Mouse (Mus musculus) forebrain, embryonic 10.5 days (tissue): ENCODE measurements around the gene Washc3. TPM values are rescaled to one million over a fixed set of nuclear protein-coding genes. Genes with fewer than 3 reads are reported as not detected.

Source experiments
- DNase-seq: peaks from one replicate; pipeline ENCODE4 v3.0.0-alpha.2; 2017; ENCODE audit warnings: low spot score; ENCODE audit errors: extremely low spot score
- H3K27ac ChIP-seq: fragments of 300-500 bp; sonication (generic); 2 replicates; pipeline ENCODE4 v1.5.1; 2016; ENCODE audit warnings: mild to moderate bottlenecking
- H3K27me3 ChIP-seq: fragments of 300-500 bp; sonication (generic); 2 replicates; pipeline ENCODE4 v1.6.1; 2016; ENCODE audit warnings: mild to moderate bottlenecking; ENCODE audit not compliant: poor library complexity, severe bottlenecking
- H3K36me3 ChIP-seq: fragments of 300-500 bp; sonication (generic); replicated peaks from 2 replicates; pipeline ENCODE4 v1.6.1; 2016; ENCODE audit warnings: mild to moderate bottlenecking, moderate library complexity
- H3K4me1 ChIP-seq: fragments of 300-500 bp; sonication (generic); 2 replicates; pipeline ENCODE4 v1.6.1; 2016
- H3K4me3 ChIP-seq: fragments of 300-500 bp; sonication (generic); 2 replicates; pipeline ENCODE4 v1.5.1; 2016; ENCODE audit warnings: mild to moderate bottlenecking, moderate library complexity
- H3K9me3 ChIP-seq: fragments of 300-500 bp; sonication (generic); 2 replicates; pipeline ENCODE4 v1.6.1; 2016; ENCODE audit warnings: mild to moderate bottlenecking, moderate library complexity
- WGBS: fragments of 180-500 bp; shearing (Covaris S2); methylation state at CpG from one replicate; pipeline ENCODE4 v1.1.7; 2016; 5-methylcytosine and 5-hydroxymethylcytosine counted together
- polyA plus RNA-seq: library from polyadenylated mRNA; unstranded; fragments of >200 nt; fragmentation: Nextera tagmentation; extraction: Ambion mirVana; gene quantifications from 2 replicates; pipeline ENCODE4 v1.2.1, GENCODE M21; 2016

The Washc3 gene
- polyA plus RNA-seq, 1 experiment from 2014 or later: 46.7 TPM

DNA sequence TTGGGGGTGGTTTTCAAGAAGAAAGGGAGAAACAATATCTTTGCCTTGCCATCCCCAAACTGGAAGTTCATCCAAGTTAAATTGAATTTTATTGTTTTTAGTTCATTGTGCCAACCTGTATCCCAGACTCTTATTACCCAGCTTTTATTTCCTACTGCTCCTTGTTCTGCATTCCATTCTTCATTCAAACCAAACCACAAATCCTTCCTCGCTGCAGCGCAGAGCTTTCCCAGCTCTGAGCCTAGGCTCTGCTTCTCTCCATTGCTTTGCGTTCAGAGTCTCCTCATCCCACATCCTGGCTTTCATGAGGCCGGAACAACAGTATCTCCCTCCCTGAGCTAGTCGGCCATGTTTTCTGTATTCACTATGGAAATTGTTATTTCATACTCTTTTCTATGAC lies 20.8 kb downstream of the Washc3 start:
- 95% methylated on average over 5 of the region's 5 CpGs for WGBS
- Histone ChIP-seq H3K27me3 (no peaks in the 10 kb centered on the region), H3K27ac (no peak overlapping the region), H3K4me1 (no peaks in the 10 kb centered on the region), H3K4me3 (no peak overlapping the region), H3K36me3 (peaks cover 26% of the 10 kb centered on the region), H3K9me3 (no peaks in the 10 kb centered on the region)
- DNase-seq: no peak

DNA sequence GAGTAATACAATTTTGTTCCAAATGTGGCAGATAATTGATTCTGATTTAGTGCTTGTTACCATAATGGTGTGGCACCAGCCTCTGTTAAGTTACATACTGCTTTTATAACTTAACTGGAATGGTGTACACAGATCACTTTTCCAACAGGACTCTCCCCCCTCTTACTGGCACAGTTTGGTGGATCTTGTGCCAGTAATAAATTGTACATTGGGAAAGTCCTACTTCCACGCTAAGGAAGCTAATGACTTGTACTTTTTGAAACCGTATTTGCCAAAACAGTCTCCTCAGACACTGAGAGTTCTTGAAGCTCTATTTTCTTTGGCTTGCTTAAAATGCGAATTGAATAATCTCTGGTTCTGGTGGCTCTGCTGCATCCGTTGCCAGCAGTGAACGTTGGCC lies 24.5 kb downstream of the Washc3 start:
- 95% methylated on average over 5 of the region's 5 CpGs for WGBS
- H3K4me1 ChIP-seq: no peaks in the 10 kb centered on the region
- no peak for DNase-seq
- peaks cover 28% of the 10 kb centered on the region for H3K36me3 ChIP-seq
- H3K4me3 ChIP-seq: no peak overlapping the region
- H3K27me3 ChIP-seq: no peaks in the 10 kb centered on the region
- H3K9me3 ChIP-seq: no peaks in the 10 kb centered on the region
- H3K27ac ChIP-seq: no peak overlapping the region

- H3K36me3 ChIP-seq: peaks cover 18% of the 10 kb centered on the region
- H3K4me1 ChIP-seq: 0 out of 2 replicates have a peak, but pooled peaks cover 6% of the 10 kb centered on the region
- H3K27me3 ChIP-seq: no peaks in the 10 kb centered on the region
- H3K27ac ChIP-seq: no peak overlapping the region
- H3K9me3 ChIP-seq: no peaks in the 10 kb centered on the region
- DNase-seq: no peak
- H3K4me3 ChIP-seq: no peak overlapping the region
- 97% methylated on average over 2 of the region's 2 CpGs for WGBS
Measured at GRCm38 (mm10) chr10:88227962-88228361, 27.1 kb downstream of the Washc3 start.

DNA sequence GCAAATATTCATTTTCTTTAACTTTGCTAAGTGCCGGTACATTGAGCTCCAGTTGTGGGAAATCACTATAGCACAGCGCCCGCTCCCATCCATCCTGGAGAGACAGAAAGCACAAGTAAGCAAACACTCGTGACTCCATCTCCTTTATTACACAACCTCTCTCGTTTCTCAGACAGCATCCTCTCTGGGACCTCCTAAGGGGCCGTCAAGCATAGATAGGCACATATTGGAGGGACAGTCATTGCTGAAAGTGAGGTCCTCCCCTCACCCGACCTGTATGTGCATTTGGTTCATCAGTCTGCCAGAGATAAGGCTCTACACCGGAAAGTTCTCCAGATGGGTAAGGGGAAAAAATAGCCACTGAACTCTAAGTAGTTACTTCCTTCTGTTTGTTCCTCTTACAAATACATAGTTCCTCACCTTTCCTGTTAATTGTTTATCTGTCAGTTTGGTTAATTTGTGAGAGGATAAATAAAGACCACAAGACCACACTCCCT lies 27.7 kb downstream of the Washc3 start:
- Histone ChIP-seq H3K4me3 (no peak overlapping the region), H3K4me1 (0 out of 2 replicates have a peak, but pooled peaks cover 6% of the 10 kb centered on the region), H3K27me3 (no peaks in the 10 kb centered on the region), H3K9me3 (no peaks in the 10 kb centered on the region), H3K27ac (no peak overlapping the region), H3K36me3 (peaks cover 16% of the 10 kb centered on the region)
- DNase-seq: no peak
- 84% methylated on average over 8 of the region's 8 CpGs for WGBS

- no peaks in the 10 kb centered on the region for H3K27me3 ChIP-seq
- no peak overlapping the region for H3K4me3 ChIP-seq
- DNase-seq: no peak
- no peaks in the 10 kb centered on the region for H3K9me3 ChIP-seq
- no peak overlapping the region for H3K27ac ChIP-seq
- H3K4me1 ChIP-seq: 0 out of 2 replicates have a peak, but pooled peaks cover 6% of the 10 kb centered on the region
- peaks cover 19% of the 10 kb centered on the region; the same call in 1 of the 2 replicates for H3K36me3 ChIP-seq
- WGBS: 76% methylated on average over 8 of the region's 8 CpGs
Measured at GRCm38 (mm10) chr10:88231671-88232070, 30.8 kb downstream of the Washc3 start.

- no peak overlapping the region for H3K27ac ChIP-seq
- 93% methylated on average over 2 of the region's 2 CpGs for WGBS
Measured at GRCm38 (mm10) chr10:88232765-88233164, 31.9 kb downstream of the Washc3 start.

DNA sequence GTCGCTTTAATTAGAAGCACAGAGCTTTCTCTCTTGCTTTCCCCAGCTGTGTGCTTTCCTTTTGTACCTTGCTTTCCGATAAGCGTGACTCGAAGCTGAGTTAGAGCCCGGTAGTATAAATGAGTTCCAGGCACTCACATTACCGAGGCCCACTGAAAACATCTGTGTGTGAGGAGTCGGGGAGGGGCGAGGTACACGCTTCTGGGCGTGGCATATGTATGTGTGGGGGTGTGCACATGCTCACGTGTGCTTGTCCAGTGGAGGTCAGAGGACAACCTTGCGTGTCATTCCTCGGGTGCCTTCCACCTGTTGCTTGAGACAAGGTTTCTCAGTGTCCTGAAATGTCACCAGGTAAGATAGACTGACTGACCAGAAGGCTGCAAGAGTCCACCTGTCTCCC lies 43.8 kb downstream of the Washc3 start:
- no peak overlapping the region for H3K27ac ChIP-seq
- H3K4me1 ChIP-seq: no peaks in the 10 kb centered on the region
- no peak overlapping the region for H3K4me3 ChIP-seq
- DNase-seq: no peak
- H3K9me3 ChIP-seq: peaks cover 6% of the 10 kb centered on the region; the same call in 1 of the 2 replicates
- peaks cover 10% of the 10 kb centered on the region for H3K36me3 ChIP-seq
- 87% methylated on average over 13 of the region's 13 CpGs for WGBS
- H3K27me3 ChIP-seq: no peaks in the 10 kb centered on the region

More at GRCm38 (mm10) chr10:88232765-88233164, 31.9 kb downstream of the Washc3 start:
- DNase-seq: no peak
- Histone ChIP-seq H3K4me3 (no peak overlapping the region), H3K9me3 (no peaks in the 10 kb centered on the region), H3K36me3 (peaks cover 22% of the 10 kb centered on the region), H3K27me3 (no peaks in the 10 kb centered on the region), H3K4me1 (peaks cover 10% of the 10 kb centered on the region; the same call in 1 of the 2 replicates)

GRCm38 (mm10) chr10:88250300-88250699 lies 49.4 kb downstream of the Washc3 start:
- H3K4me1 ChIP-seq: no peaks in the 10 kb centered on the region
- no peaks in the 10 kb centered on the region for H3K9me3 ChIP-seq
- H3K4me3 ChIP-seq: no peak overlapping the region
- H3K27ac ChIP-seq: no peak overlapping the region
- WGBS: 78% methylated on average over 3 of the region's 3 CpGs
- no peaks in the 10 kb centered on the region for H3K36me3 ChIP-seq
- H3K27me3 ChIP-seq: no peaks in the 10 kb centered on the region
- DNase-seq: no peak

GRCm38 (mm10) chr10:88252121-88252862 lies 51.4 kb downstream of the Washc3 start:
- H3K27me3 ChIP-seq: no peaks in the 10 kb centered on the region
- WGBS: 85% methylated on average over 9 of the region's 9 CpGs

GRCm38 (mm10) chr10:88255556-88255955 lies 54.7 kb downstream of the Washc3 start:
- H3K27me3 ChIP-seq: no peaks in the 10 kb centered on the region
- DNase-seq: no peak
- no peak overlapping the region for H3K4me3 ChIP-seq
- WGBS: 91% methylated on average over 2 of the region's 2 CpGs
- H3K4me1 ChIP-seq: no peaks in the 10 kb centered on the region
- H3K9me3 ChIP-seq: no peaks in the 10 kb centered on the region
- no peaks in the 10 kb centered on the region for H3K36me3 ChIP-seq
- no peak overlapping the region for H3K27ac ChIP-seq

More at GRCm38 (mm10) chr10:88252121-88252862, 51.4 kb downstream of the Washc3 start:
- Histone ChIP-seq H3K36me3 (no peaks in the 10 kb centered on the region), H3K4me1 (no peaks in the 10 kb centered on the region), H3K27ac (no peak overlapping the region), H3K9me3 (no peaks in the 10 kb centered on the region), H3K4me3 (no peak overlapping the region)
- DNase-seq: no peak

GRCm38 (mm10) chr10:88260309-88260708 lies 59.4 kb downstream of the Washc3 start:
- 85% methylated on average over 12 of the region's 12 CpGs for WGBS
- H3K27me3 ChIP-seq: no peaks in the 10 kb centered on the region
- H3K36me3 ChIP-seq: no peaks in the 10 kb centered on the region
- 0 out of 2 replicates have a peak, but pooled peaks cover 7% of the 10 kb centered on the region for H3K4me1 ChIP-seq
- H3K27ac ChIP-seq: no peak overlapping the region
- H3K4me3 ChIP-seq: no peak overlapping the region
- H3K9me3 ChIP-seq: no peaks in the 10 kb centered on the region
- DNase-seq: no peak

DNA sequence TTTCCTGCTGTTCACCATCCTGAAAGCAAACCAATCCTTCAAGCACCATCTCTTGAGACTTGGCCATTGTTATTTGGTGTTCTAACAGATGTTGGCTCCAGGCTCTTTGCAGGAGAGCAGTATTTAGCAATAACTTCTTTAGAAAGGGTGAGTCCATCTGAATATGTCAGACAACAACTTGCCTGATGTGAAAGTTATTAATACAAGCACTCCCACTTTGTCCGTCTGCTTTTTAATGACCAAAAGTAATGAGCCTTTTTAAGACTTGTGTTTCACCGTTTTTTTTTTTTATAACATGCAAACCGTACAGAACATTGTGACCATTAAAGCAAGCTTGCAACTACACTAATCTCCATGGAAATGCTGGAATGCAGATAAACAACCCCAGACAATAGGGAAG lies 60.3 kb downstream of the Washc3 start:
- H3K27me3 ChIP-seq: no peaks in the 10 kb centered on the region
- H3K27ac ChIP-seq: no peak overlapping the region
- no peak for DNase-seq
- H3K4me3 ChIP-seq: no peak overlapping the region
- H3K9me3 ChIP-seq: no peaks in the 10 kb centered on the region
- no peaks in the 10 kb centered on the region for H3K36me3 ChIP-seq
- 0 out of 2 replicates have a peak, but pooled peaks cover 7% of the 10 kb centered on the region for H3K4me1 ChIP-seq
- 82% methylated on average over 3 of the region's 3 CpGs for WGBS

DNA sequence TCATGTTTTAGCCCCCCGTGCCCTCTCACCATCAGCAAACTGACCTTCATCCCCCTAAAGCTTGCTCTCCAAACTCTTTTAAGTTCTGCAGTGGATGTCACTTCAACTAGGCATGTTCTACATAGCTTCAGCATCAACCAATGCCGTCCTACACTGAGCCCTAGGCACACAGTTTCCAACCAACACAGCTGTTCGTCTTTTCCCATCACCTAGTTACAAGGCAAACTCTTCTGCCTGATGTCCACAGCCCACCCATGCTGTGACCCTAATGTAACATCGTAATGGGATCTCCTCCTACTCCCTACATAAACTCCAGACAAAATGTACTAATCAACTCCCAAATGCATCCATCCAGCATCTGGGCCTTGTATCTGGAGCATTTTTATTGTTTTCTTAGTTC lies 62.5 kb downstream of the Washc3 start:
- Histone ChIP-seq H3K4me1 (0 out of 2 replicates have a peak, but pooled peaks cover 7% of the 10 kb centered on the region), H3K4me3 (no peak overlapping the region), H3K27me3 (no peaks in the 10 kb centered on the region), H3K9me3 (no peaks in the 10 kb centered on the region), H3K36me3 (no peaks in the 10 kb centered on the region), H3K27ac (no peak overlapping the region)
- DNase-seq: no peak
- WGBS: 84% methylated on average over 4 of the region's 4 CpGs
